Mouse (Mus musculus) G1E (cell line): ENCODE data around the gene Kctd3.

ENCODE experiments used
- CTCF ChIP-seq: IDR thresholded peaks from 2 replicates; pipeline ENCODE4 v1.5.1; 2012; ENCODE audit warnings: low read depth, low read length, inconsistent platforms, mixed read lengths
- GATA1 ChIP-seq: IDR thresholded peaks from 2 replicates; pipeline ENCODE4 v1.6.1; 2012; ENCODE audit warnings: borderline replicate concordance, low read length, inconsistent platforms, mixed read lengths
- POLR2AphosphoS5 ChIP-seq: IDR thresholded peaks from 2 replicates; pipeline ENCODE4 v1.6.1; 2012; ENCODE audit warnings: low read depth, low read length, inconsistent platforms; ENCODE audit not compliant: insufficient replicate concordance
- TAL1 ChIP-seq: conservative IDR thresholded peaks from 2 replicates; pipeline ENCODE4 v1.6.1; 2012; ENCODE audit warnings: low read depth, low read length, inconsistent platforms, mixed read lengths

GRCm38 (mm10) chr1:189007239-189007979, at the start of gene Kctd3:
- TF ChIP-seq CTCF = no peak
- TF ChIP-seq GATA1 = no peak
- no peak for TF ChIP-seq POLR2AphosphoS5
- no peak for TF ChIP-seq TAL1
